Comparison of ENCODE assay signal across 9 mouse cellular contexts in the genomic region with DNA sequence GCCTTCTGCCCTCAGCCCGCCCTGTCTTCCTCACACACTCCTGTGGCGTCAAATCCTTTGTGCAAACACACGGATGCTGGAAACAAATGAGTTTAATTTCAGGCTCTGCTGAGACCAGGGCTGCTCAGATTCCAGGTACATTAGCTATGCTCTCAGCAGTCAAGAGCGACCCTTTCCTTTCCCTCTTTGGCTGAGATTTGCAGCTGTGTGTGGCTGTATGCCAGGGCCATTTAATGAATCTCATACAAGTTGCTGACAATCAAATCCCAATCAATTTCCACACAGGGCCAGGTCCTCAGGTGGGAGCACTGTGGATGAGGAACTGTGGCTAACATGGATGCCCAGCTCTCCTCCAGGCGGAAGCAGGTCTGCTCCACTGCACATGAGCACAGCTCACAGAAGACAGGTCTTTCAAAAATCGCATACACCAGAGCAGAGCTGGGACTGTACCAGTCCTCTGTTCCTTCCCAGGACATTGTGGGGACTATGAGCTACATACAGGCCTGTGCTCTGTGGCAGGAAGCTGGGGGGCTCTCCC. TPM values are rescaled to one million over a fixed set of nuclear protein-coding genes. Genes with fewer than 3 reads are reported as not detected.
DNase-seq lines count a peak whose midpoint lies in the region; ATAC-seq and TF ChIP-seq lines count a peak whose summit lies in the region.
"Had no signal": no experiment of that assay in that cellular context is flagged by ENCODE, and none has a peak within 500 bp of the region (broad histone marks: within the 10 kb centered on the region; RNA-seq: fewer than 3 reads in every experiment).

No protein-coding gene starts in this region.

- H3K27me3 ChIP-seq in lung, postnatal 0 days (replicated peaks; ENCODE audit: insufficient read depth, low read length), result no peaks in the 10 kb centered on the region
- H3K27me3 ChIP-seq in forebrain, embryonic 16.5 days (replicated peaks; ENCODE audit: control insufficient read depth, insufficient read depth, low read length), result no peaks in the 10 kb centered on the region
- no peaks in the 10 kb centered on the region for H3K27me3 ChIP-seq in limb, embryonic 14.5 days (ENCODE audit: control insufficient read depth, insufficient read depth, low read length)
- H3K27me3 ChIP-seq: embryonic facial prominence, embryonic 15.5 days; liver, embryonic 12.5 days had no signal

- TF ChIP-seq POLR2A in limb, embryonic 14.5 days (IDR thresholded peaks at IDR 0.05; ENCODE audit: borderline replicate concordance, extremely low read depth, insufficient read depth, insufficient read length), result no peak

- 55% methylated on average over 6 of the region's 6 CpGs for WGBS in lung, postnatal 0 days
- WGBS in forebrain, embryonic 16.5 days, result 11% methylated on average over 6 of the region's 6 CpGs
- WGBS in limb, embryonic 14.5 days, result 38% methylated on average over 6 of the region's 6 CpGs

- no peak for TF ChIP-seq CTCF in lung, postnatal 0 days (IDR thresholded peaks at IDR 0.05)

- no peak for TF ChIP-seq EP300 in lung, postnatal 0 days (IDR thresholded peaks at IDR 0.05)

- H3K9ac ChIP-seq in lung, postnatal 0 days (replicated peaks; ENCODE audit: low read depth), result no peak overlapping the region
- H3K9ac ChIP-seq in forebrain, embryonic 16.5 days (replicated peaks; ENCODE audit: low read depth, low read length), result peak overlapping the region; percentile 36
- no peak overlapping the region for H3K9ac ChIP-seq in limb, embryonic 14.5 days (ENCODE audit: low read depth, low read length, severe bottlenecking)
- H3K9ac ChIP-seq: embryonic facial prominence, embryonic 15.5 days; liver, embryonic 12.5 days had no signal

- H3K4me1 ChIP-seq in lung, postnatal 0 days (ENCODE audit: insufficient read depth, low read depth, low read length), result peaks cover 2% of the 10 kb centered on the region; the same call in 1 of the 2 replicates
- H3K4me1 ChIP-seq in forebrain, embryonic 16.5 days (replicated peaks; ENCODE audit: control insufficient read depth, insufficient read depth, low read length), result peaks cover 13% of the 10 kb centered on the region
- peaks cover 10% of the 10 kb centered on the region for H3K4me1 ChIP-seq in limb, embryonic 14.5 days (ENCODE audit: control insufficient read depth, insufficient read depth, low read length)
- H3K4me1 ChIP-seq: liver, embryonic 12.5 days had no signal

- DNase-seq in lung, postnatal 0 days (ENCODE audit: low spot score), result no peak
- DNase-seq in lung, postnatal 10 days, result no peak
- no peak for DNase-seq in limb, embryonic 14.5 days (ENCODE audit: low spot score)
- DNase-seq in gastrocnemius, postnatal 36 days, result no peak
- no peak for DNase-seq in layer of hippocampus, postnatal 25 days (ENCODE audit: extremely low spot score in 1 of 2, low spot score in 1 of 2)
- no peak for DNase-seq in spleen, postnatal 10 days (ENCODE audit: low spot score in 2 of 2)

- no peak overlapping the region for H3K4me2 ChIP-seq in lung, postnatal 0 days (replicated peaks; ENCODE audit: low read depth, low read length)
- H3K4me2 ChIP-seq in forebrain, embryonic 16.5 days (ENCODE audit: low read length), result no peak overlapping the region
- H3K4me2 ChIP-seq in limb, embryonic 14.5 days (replicated peaks; ENCODE audit: low read depth, low read length, severe bottlenecking), result no peak overlapping the region
- H3K4me2 ChIP-seq: embryonic facial prominence, embryonic 15.5 days; liver, embryonic 12.5 days had no signal

- H3K4me3 ChIP-seq in lung, postnatal 0 days (ENCODE audit: low read depth, low read length), result no peak overlapping the region
- H3K4me3 ChIP-seq in forebrain, embryonic 16.5 days (replicated peaks; ENCODE audit: low read length), result no peak overlapping the region
- H3K4me3 ChIP-seq in limb, embryonic 14.5 days (replicated peaks; ENCODE audit: low read length), result no peak overlapping the region
- H3K4me3 ChIP-seq: embryonic facial prominence, embryonic 15.5 days; liver, embryonic 12.5 days had no signal

- intact Hi-C loops in gastrocnemius, postnatal 36 days (cut with DNase I), result no loop called here

- no peaks in the 10 kb centered on the region for H3K36me3 ChIP-seq in lung, postnatal 0 days (ENCODE audit: insufficient read depth, low read length)
- peaks cover 6% of the 10 kb centered on the region for H3K36me3 ChIP-seq in forebrain, embryonic 16.5 days (ENCODE audit: control insufficient read depth, insufficient read depth)
- no peaks in the 10 kb centered on the region for H3K36me3 ChIP-seq in limb, embryonic 14.5 days (ENCODE audit: control insufficient read depth, insufficient read depth, low read length)
- H3K36me3 ChIP-seq: embryonic facial prominence, embryonic 15.5 days; liver, embryonic 12.5 days had no signal

- ATAC-seq in lung, postnatal 0 days, result peak; percentile 32; the same call in 1 of the 2 replicates
- peak; percentile 51 for ATAC-seq in forebrain, embryonic 16.5 days
- peak; percentile 26; the same call in 1 of the 2 replicates for ATAC-seq in limb, embryonic 14.5 days (ENCODE audit: low FRiP score, low read depth)
- ATAC-seq: liver, embryonic 12.5 days had no signal

- no peaks in the 10 kb centered on the region for H3K9me3 ChIP-seq in lung, postnatal 0 days (ENCODE audit: low read length)
- H3K9me3 ChIP-seq in forebrain, embryonic 16.5 days (ENCODE audit: control insufficient read depth, low read length), result no peaks in the 10 kb centered on the region
- H3K9me3 ChIP-seq in limb, embryonic 14.5 days (ENCODE audit: control insufficient read depth, low read length), result no peaks in the 10 kb centered on the region
- H3K9me3 ChIP-seq: embryonic facial prominence, embryonic 15.5 days; liver, embryonic 12.5 days had no signal

- H3K27ac ChIP-seq in lung, postnatal 0 days (ENCODE audit: low read length), result no peak overlapping the region
- H3K27ac ChIP-seq in forebrain, embryonic 16.5 days (ENCODE audit: low read length), result peak overlapping the region; percentile 65
- H3K27ac ChIP-seq in limb, embryonic 14.5 days (replicated peaks; ENCODE audit: low read depth, low read length), result peak overlapping the region; percentile 22; the same call in 1 of the 2 replicates
- H3K27ac ChIP-seq: embryonic facial prominence, embryonic 15.5 days; liver, embryonic 12.5 days had no signal

RNA-seq across cellular contexts. Expression of gene Scrn1, which starts 58.0 kb away (rescaled TPM):
- polyA plus RNA-seq in lung, postnatal 0 days (2015; fragmentation: Nextera tagmentation; extraction: Ambion mirVana), result 2.8 TPM in 2 replicates
- polyA plus RNA-seq in forebrain, embryonic 16.5 days (2015; fragmentation: Nextera tagmentation; extraction: Ambion mirVana), result 148 and 168 TPM in 2 replicates
- polyA plus RNA-seq in limb, embryonic 14.5 days (2012; rRNA removed), result 6.3 and 8.9 TPM in 2 replicates
- polyA plus RNA-seq in limb, embryonic 14.5 days (2014; fragmentation: Nextera tagmentation; extraction: Ambion mirVana), result 8.0 and 9.6 TPM in 2 replicates
- total RNA-seq in gastrocnemius, postnatal 36 days (2021), result 1 to 10 TPM; 2.6 to 3.2 TPM
- 100 to 1,000 TPM; 101 to 103 TPM for total RNA-seq in layer of hippocampus, postnatal 25 days (2021)

Comparison
In these comparisons a context has a peak if more than half of its experiments do, and no peak if none do; other contexts are left out.
1. RNA of gene Scrn1, which starts 58.0 kb away (polyA plus RNA-seq): 148 to 168 TPM in forebrain, embryonic 16.5 days; 6.3 to 9.6 TPM in limb, embryonic 14.5 days and 2.8 TPM in lung, postnatal 0 days; every median in the first group is over 10 times any median in the second.
2. Peak in every context shown above with its lines, with median percentiles within 50 percentile points of each other: ATAC-seq.